Mouse (Mus musculus): ENCODE data around the gene Ppp2r5c. TPM values are rescaled to one million over a fixed set of nuclear protein-coding genes. Genes with fewer than 3 reads are reported as not detected.
A peak's percentile ranks its signal among the peaks of the same experiment; 100 is the strongest.

The Ppp2r5c gene
- polyA plus RNA-seq (2015; fragmentation: Nextera tagmentation; extraction: Ambion mirVana): 86.2 and 97.8 TPM in 2 replicates

- peak; percentile 90 for DNase-seq
- H3K4me1 ChIP-seq (replicated peaks): peaks cover 15% of the 10 kb centered on the region
- H3K27ac ChIP-seq: peak within 1 kb of the TSS; percentile 94
- no peaks in the 10 kb centered on the region for H3K36me3 ChIP-seq
- ATAC-seq (ENCODE audit: low read depth): peak; percentile 90
- H3K4me2 ChIP-seq: peak within 1 kb of the TSS; percentile 99
- WGBS (ENCODE audit: insufficient replicate concordance): under 1% methylated on average over 79 of the region's 86 CpGs
- H3K9me3 ChIP-seq (replicated peaks): no peaks in the 10 kb centered on the region
- H3K9ac ChIP-seq: peak within 1 kb of the TSS; percentile 87
- H3K27me3 ChIP-seq: peaks cover 23% of the 10 kb centered on the region; the same call in 1 of the 2 replicates
- H3K4me3 ChIP-seq (replicated peaks): peak within 1 kb of the TSS; percentile 88
These were observed at the start of gene Ppp2r5c for GRCm38 (mm10) chr12:110446290-110447170. Gene Ppp2r5c (plus strand): TSS chr12:110447120.

- ATAC-seq (ENCODE audit: low read depth): no peak
These were observed 48.6 kb upstream of the Ppp2r5c start for GRCm38 (mm10) chr12:110398351-110398750.

GRCm38 (mm10) chr12:110399161-110399560 lies 47.8 kb upstream of the Ppp2r5c start:
- H3K9ac ChIP-seq: no peak overlapping the region
- no peak overlapping the region for H3K27ac ChIP-seq
- DNase-seq: no peak
- no peaks in the 10 kb centered on the region for H3K4me1 ChIP-seq (replicated peaks)
- ATAC-seq (ENCODE audit: low read depth): no peak
- peaks cover 8% of the 10 kb centered on the region; the same call in 1 of the 2 replicates for H3K9me3 ChIP-seq (replicated peaks)
- no peak overlapping the region for H3K4me3 ChIP-seq (replicated peaks)
- H3K27me3 ChIP-seq: no peaks in the 10 kb centered on the region
- WGBS (ENCODE audit: insufficient replicate concordance): 70% methylated on average over 6 of the region's 6 CpGs
- no peak overlapping the region for H3K4me2 ChIP-seq
- no peaks in the 10 kb centered on the region for H3K36me3 ChIP-seq

More at GRCm38 (mm10) chr12:110398351-110398750, 48.6 kb upstream of the Ppp2r5c start:
- no peak for DNase-seq
- WGBS (ENCODE audit: insufficient replicate concordance): 20% methylated on average over 8 of the region's 8 CpGs
- Histone ChIP-seq H3K4me2 (no peak overlapping the region), H3K27ac (no peak overlapping the region), H3K4me3 (replicated peaks) (no peak overlapping the region), H3K4me1 (replicated peaks) (no peaks in the 10 kb centered on the region), H3K9me3 (replicated peaks) (peaks cover 8% of the 10 kb centered on the region; the same call in 1 of the 2 replicates), H3K9ac (no peak overlapping the region), H3K27me3 (no peaks in the 10 kb centered on the region), H3K36me3 (no peaks in the 10 kb centered on the region)

GRCm38 (mm10) chr12:110400936-110401335 lies 46.0 kb upstream of the Ppp2r5c start:
- no peak for ATAC-seq (ENCODE audit: low read depth)
- no peak overlapping the region for H3K9ac ChIP-seq
- no peak for DNase-seq
- 68% methylated on average over 5 of the region's 5 CpGs for WGBS (ENCODE audit: insufficient replicate concordance)
- H3K4me3 ChIP-seq (replicated peaks): no peak overlapping the region
- H3K27ac ChIP-seq: no peak overlapping the region
- H3K9me3 ChIP-seq (replicated peaks): peaks cover 8% of the 10 kb centered on the region; the same call in 1 of the 2 replicates
- H3K4me1 ChIP-seq (replicated peaks): no peaks in the 10 kb centered on the region
- H3K4me2 ChIP-seq: no peak overlapping the region
- no peaks in the 10 kb centered on the region for H3K36me3 ChIP-seq
- no peaks in the 10 kb centered on the region for H3K27me3 ChIP-seq

GRCm38 (mm10) chr12:110401871-110402270 lies 45.0 kb upstream of the Ppp2r5c start:
- H3K9ac ChIP-seq: no peak overlapping the region
- no peak overlapping the region for H3K4me2 ChIP-seq
- H3K4me1 ChIP-seq (replicated peaks): no peaks in the 10 kb centered on the region
- no peak overlapping the region for H3K4me3 ChIP-seq (replicated peaks)
- H3K27ac ChIP-seq: no peak overlapping the region
- H3K36me3 ChIP-seq: no peaks in the 10 kb centered on the region
- DNase-seq: no peak
- H3K27me3 ChIP-seq: no peaks in the 10 kb centered on the region
- 58% methylated on average over 4 of the region's 4 CpGs for WGBS (ENCODE audit: insufficient replicate concordance)
- peaks cover 8% of the 10 kb centered on the region; the same call in 1 of the 2 replicates for H3K9me3 ChIP-seq (replicated peaks)
- ATAC-seq (ENCODE audit: low read depth): no peak

- Histone ChIP-seq H3K9me3 (replicated peaks) (no peaks in the 10 kb centered on the region), H3K27ac (no peak overlapping the region), H3K4me1 (replicated peaks) (peaks cover 32% of the 10 kb centered on the region), H3K27me3 (no peaks in the 10 kb centered on the region), H3K36me3 (no peaks in the 10 kb centered on the region), H3K4me3 (replicated peaks) (no peak overlapping the region), H3K4me2 (no peak overlapping the region), H3K9ac (no peak overlapping the region)
- WGBS (ENCODE audit: insufficient replicate concordance): 34% methylated on average over 3 of the region's 3 CpGs
- ATAC-seq (ENCODE audit: low read depth) (no peak), DNase-seq (no peak)
These were observed 30.7 kb upstream of the Ppp2r5c start for GRCm38 (mm10) chr12:110416244-110416643.

GRCm38 (mm10) chr12:110417023-110417986 lies 29.6 kb upstream of the Ppp2r5c start:
- Histone ChIP-seq H3K27ac (no peak overlapping the region), H3K9ac (no peak overlapping the region)
- peak; percentile 37 for DNase-seq

GRCm38 (mm10) chr12:110417987-110418734 lies 28.8 kb upstream of the Ppp2r5c start:
- Histone ChIP-seq H3K9me3 (replicated peaks) (no peaks in the 10 kb centered on the region), H3K36me3 (no peaks in the 10 kb centered on the region), H3K4me1 (replicated peaks) (peaks cover 32% of the 10 kb centered on the region), H3K27ac (no peak overlapping the region), H3K4me3 (replicated peaks) (no peak overlapping the region), H3K4me2 (peak overlapping the region; percentile 44; the same call in 1 of the 2 replicates), H3K27me3 (no peaks in the 10 kb centered on the region), H3K9ac (no peak overlapping the region)
- WGBS (ENCODE audit: insufficient replicate concordance): 41% methylated on average over 20 of the region's 20 CpGs
- ATAC-seq (ENCODE audit: low read depth): peak; percentile 55
- DNase-seq: peak; percentile 27

More at GRCm38 (mm10) chr12:110417023-110417986, 29.6 kb upstream of the Ppp2r5c start:
- H3K4me2 ChIP-seq: peak overlapping the region; percentile 44
- no peaks in the 10 kb centered on the region for H3K27me3 ChIP-seq
- H3K9me3 ChIP-seq (replicated peaks): no peaks in the 10 kb centered on the region
- H3K36me3 ChIP-seq: no peaks in the 10 kb centered on the region
- no peak overlapping the region for H3K4me3 ChIP-seq (replicated peaks)
- 34% methylated on average over 28 of the region's 28 CpGs for WGBS (ENCODE audit: insufficient replicate concordance)
- peaks cover 32% of the 10 kb centered on the region for H3K4me1 ChIP-seq (replicated peaks)
- no peak for ATAC-seq (ENCODE audit: low read depth)

- peak; percentile 35; the same call in 1 of the 2 replicates for ATAC-seq (ENCODE audit: low read depth)
- Histone ChIP-seq H3K4me3 (replicated peaks) (no peak overlapping the region), H3K9me3 (replicated peaks) (no peaks in the 10 kb centered on the region), H3K27me3 (no peaks in the 10 kb centered on the region), H3K36me3 (no peaks in the 10 kb centered on the region), H3K27ac (no peak overlapping the region), H3K4me2 (no peak overlapping the region), H3K4me1 (replicated peaks) (peaks cover 32% of the 10 kb centered on the region), H3K9ac (no peak overlapping the region)
- DNase-seq: no peak
- WGBS (ENCODE audit: insufficient replicate concordance): 28% methylated on average over 8 of the region's 8 CpGs
These were observed 28.1 kb upstream of the Ppp2r5c start for GRCm38 (mm10) chr12:110418735-110419350.

- H3K4me2 ChIP-seq: no peak overlapping the region
- H3K36me3 ChIP-seq: no peaks in the 10 kb centered on the region
- H3K9me3 ChIP-seq (replicated peaks): no peaks in the 10 kb centered on the region
- H3K4me1 ChIP-seq (replicated peaks): peaks cover 32% of the 10 kb centered on the region
- H3K27me3 ChIP-seq: no peaks in the 10 kb centered on the region
- DNase-seq (peak; percentile 33), ATAC-seq (ENCODE audit: low read depth) (peak; percentile 66)
- 18% methylated on average over 2 of the region's 2 CpGs for WGBS (ENCODE audit: insufficient replicate concordance)
- H3K27ac ChIP-seq: no peak overlapping the region
- H3K4me3 ChIP-seq (replicated peaks): no peak overlapping the region
- H3K9ac ChIP-seq: no peak overlapping the region
These were observed 27.0 kb upstream of the Ppp2r5c start for GRCm38 (mm10) chr12:110419879-110420278.
